Mouse (Mus musculus) G1E (cell line): ENCODE measurements at regions not wholly inside any gene's neighbourhood (a gene's known extent, or its start where the extent isn't known, plus 50 kb on each side); places are given as distances from the start of the nearest gene placed in this dataset.

ENCODE experiments used
- ATAC-seq: 2 replicates; pipeline ENCODE4 v1.8.0; 2016; ENCODE audit warnings: mild to moderate bottlenecking; ENCODE audit not compliant: insufficient number of reproducible peaks, poor library complexity, low FRiP score, severe bottlenecking; ENCODE audit errors: extremely low read depth
- DNase-seq: peaks from one replicate; pipeline ENCODE4 v3.0.0; 2012; ENCODE audit warnings: low spot score
- H3K27me3 ChIP-seq: 2 replicates; pipeline ENCODE4 v1.6.1; 2012; ENCODE audit warnings: mild to moderate bottlenecking, low read length, inconsistent platforms; ENCODE audit not compliant: insufficient read depth
- H3K36me3 ChIP-seq: replicated peaks from 2 replicates; pipeline ENCODE3; 2012; ENCODE audit warnings: mild to moderate bottlenecking, inconsistent platforms
- H3K4me1 ChIP-seq: 2 replicates; pipeline ENCODE4 v1.6.1; 2012; ENCODE audit warnings: low read depth, low read length, inconsistent platforms, mixed read lengths; ENCODE audit not compliant: insufficient read depth
- H3K4me3 ChIP-seq: 2 replicates; pipeline ENCODE4 v1.5.1; 2012; ENCODE audit warnings: low read depth, mild to moderate bottlenecking, inconsistent platforms, low read length, moderate library complexity, mixed read lengths
- H3K9me3 ChIP-seq: replicated peaks from 2 replicates; pipeline ENCODE4 v1.6.1; 2012; ENCODE audit warnings: inconsistent platforms
- CTCF ChIP-seq: IDR thresholded peaks from 2 replicates; pipeline ENCODE4 v1.5.1; 2012; ENCODE audit warnings: low read depth, low read length, inconsistent platforms, mixed read lengths
- GATA1 ChIP-seq: IDR thresholded peaks from 2 replicates; pipeline ENCODE4 v1.6.1; 2012; ENCODE audit warnings: borderline replicate concordance, low read length, inconsistent platforms, mixed read lengths
- GATA2 ChIP-seq: IDR thresholded peaks from 2 replicates; pipeline ENCODE4 v1.6.1; 2012; ENCODE audit warnings: low read depth, low read length, inconsistent platforms, borderline replicate concordance
- POLR2AphosphoS5 ChIP-seq: IDR thresholded peaks from 2 replicates; pipeline ENCODE4 v1.6.1; 2012; ENCODE audit warnings: low read depth, low read length, inconsistent platforms; ENCODE audit not compliant: insufficient replicate concordance
- TAL1 ChIP-seq: conservative IDR thresholded peaks from 2 replicates; pipeline ENCODE4 v1.6.1; 2012; ENCODE audit warnings: low read depth, low read length, inconsistent platforms, mixed read lengths

DNA sequence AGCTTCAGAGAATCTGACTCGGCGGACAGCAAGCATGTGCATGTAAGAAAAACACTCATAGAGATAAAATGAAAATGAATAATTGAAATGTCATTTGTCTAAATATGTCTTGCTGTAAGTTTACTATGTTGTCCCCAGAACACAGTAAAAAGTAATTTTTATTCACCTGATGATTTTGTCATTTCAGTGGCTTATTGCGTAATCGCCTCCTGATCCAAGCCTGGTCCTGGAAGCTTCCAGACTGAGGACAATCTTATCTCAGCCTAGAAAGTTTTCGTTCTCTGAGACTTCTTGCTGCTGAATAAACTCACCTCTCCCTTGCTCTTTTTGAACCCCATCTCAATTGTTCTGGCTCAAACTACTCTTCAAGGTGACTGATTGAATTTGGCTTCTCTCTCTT is 1820.7 kb downstream of the Efna5 start:
- Histone ChIP-seq H3K4me1 (no peaks in the 10 kb centered on the region), H3K36me3 (no peaks in the 10 kb centered on the region)
- ATAC-seq, result no peak

GRCm38 (mm10) chr17:61058471-61058870 is 1822.6 kb downstream of the Efna5 start:
- TF ChIP-seq GATA2 (no peak), CTCF (no peak), GATA1 (no peak), TAL1 (no peak), POLR2AphosphoS5 (no peak)
- H3K27me3 ChIP-seq, result no peaks in the 10 kb centered on the region
- no peaks in the 10 kb centered on the region for H3K4me1 ChIP-seq
- DNase-seq, result no peak
- H3K9me3 ChIP-seq, result no peaks in the 10 kb centered on the region
- H3K4me3 ChIP-seq, result no peak overlapping the region
- ATAC-seq, result no peak
- no peaks in the 10 kb centered on the region for H3K36me3 ChIP-seq

More for the DNA sequence above, 1820.7 kb downstream of the Efna5 start:
- no peak overlapping the region for H3K4me3 ChIP-seq
- H3K9me3 ChIP-seq, result no peaks in the 10 kb centered on the region
- no peak for TF ChIP-seq CTCF
- TF ChIP-seq POLR2AphosphoS5, result no peak
- no peak for TF ChIP-seq TAL1
- TF ChIP-seq GATA2, result no peak
- TF ChIP-seq GATA1, result no peak
- H3K27me3 ChIP-seq, result no peaks in the 10 kb centered on the region
- no peak for DNase-seq

GRCm38 (mm10) chr17:61033544-61034251 is 1847.4 kb downstream of the Efna5 start:
- TF ChIP-seq GATA2 (no peak), POLR2AphosphoS5 (no peak), CTCF (no peak), TAL1 (no peak), GATA1 (no peak)
- H3K27me3 ChIP-seq, result no peaks in the 10 kb centered on the region
- no peak for ATAC-seq

GRCm38 (mm10) chr17:61018647-61019046 is 1862.5 kb downstream of the Efna5 start:
- no peak for ATAC-seq

More at GRCm38 (mm10) chr17:61033544-61034251, 1847.4 kb downstream of the Efna5 start:
- H3K36me3 ChIP-seq, result no peaks in the 10 kb centered on the region
- no peaks in the 10 kb centered on the region for H3K4me1 ChIP-seq
- H3K4me3 ChIP-seq, result no peak overlapping the region
- no peak for DNase-seq
- no peaks in the 10 kb centered on the region for H3K9me3 ChIP-seq

More at GRCm38 (mm10) chr17:61018647-61019046, 1862.5 kb downstream of the Efna5 start:
- Histone ChIP-seq H3K27me3 (no peaks in the 10 kb centered on the region), H3K4me1 (no peaks in the 10 kb centered on the region), H3K36me3 (no peaks in the 10 kb centered on the region), H3K4me3 (no peak overlapping the region), H3K9me3 (0 out of 2 replicates have a peak, but pooled peaks cover 2% of the 10 kb centered on the region)
- no peak for DNase-seq
- TF ChIP-seq GATA2, result no peak
- TF ChIP-seq GATA1, result no peak
- TF ChIP-seq POLR2AphosphoS5, result no peak
- TF ChIP-seq TAL1, result no peak
- TF ChIP-seq CTCF, result no peak
